Mouse (Mus musculus) stomach, embryonic 16.5 days (tissue): ENCODE results near the gene Ndufs2. TPM values are rescaled to one million over a fixed set of nuclear protein-coding genes. Genes with fewer than 3 reads are reported as not detected.

Experiments
- ATAC-seq: fragments of 200-750 bp; cut with Nextera tagmentation; 2 replicates; pipeline ENCODE4 v1.8.0; 2017; ENCODE audit warnings: moderate number of reproducible peaks, moderate TSS enrichment; ENCODE audit not compliant: insufficient read depth, low FRiP score
- H3K27ac ChIP-seq: fragments of 300-500 bp; sonication (generic); 2 replicates; pipeline ENCODE4 v1.5.1; 2014; ENCODE audit warnings: low read length
- H3K27me3 ChIP-seq: fragments of 300-500 bp; sonication (generic); 2 replicates; pipeline ENCODE4 v1.6.1; 2014; ENCODE audit warnings: low read length, control low read depth, mixed read lengths; ENCODE audit not compliant: control insufficient read depth, insufficient read depth
- H3K36me3 ChIP-seq: fragments of 300-500 bp; sonication (generic); 2 replicates; pipeline ENCODE4 v1.6.1; 2014; ENCODE audit warnings: low read length; ENCODE audit not compliant: control insufficient read depth, insufficient read depth
- H3K4me1 ChIP-seq: fragments of 300-500 bp; sonication (generic); 2 replicates; pipeline ENCODE4 v1.6.1; 2014; ENCODE audit warnings: low read length, control low read depth, mixed read lengths; ENCODE audit not compliant: control insufficient read depth, insufficient read depth
- H3K4me2 ChIP-seq: fragments of 300-500 bp; sonication (generic); 2 replicates; pipeline ENCODE4 v1.6.1; 2014; ENCODE audit warnings: low read depth, low read length, mixed read lengths
- H3K4me3 ChIP-seq: fragments of 300-500 bp; sonication (generic); replicated peaks from 2 replicates; pipeline ENCODE4 v1.5.1; 2014; ENCODE audit warnings: mild to moderate bottlenecking, low read length
- H3K9ac ChIP-seq: fragments of 300-500 bp; sonication (generic); 2 replicates; pipeline ENCODE4 v1.6.1; 2014; ENCODE audit warnings: low read length
- H3K9me3 ChIP-seq: fragments of 300-500 bp; sonication (generic); replicated peaks from 2 replicates; pipeline ENCODE4 v1.6.1; 2016; ENCODE audit warnings: low read length, control low read depth; ENCODE audit not compliant: control insufficient read depth
- WGBS: fragments of 180-500 bp; shearing (Covaris S2); extraction: QIAGEN DNeasy Blood & Tissue Kit; methylation state at CpG from one replicate; pipeline ENCODE4 v1.1.7; 2014; 5-methylcytosine and 5-hydroxymethylcytosine counted together
- polyA plus RNA-seq: library from polyadenylated mRNA; unstranded; fragments of >200 nt; fragmentation: Nextera tagmentation; extraction: Ambion mirVana; gene quantifications from 2 replicates; pipeline ENCODE4 v1.2.1, GENCODE M21; 2015

Gene Ndufs2
- polyA plus RNA-seq, 1 experiment from 2014 or later = 260 TPM

- Histone ChIP-seq H3K9ac (no peak overlapping the region), H3K27me3 (no peaks in the 10 kb centered on the region), H3K27ac (no peak overlapping the region), H3K4me2 (no peak overlapping the region), H3K4me1 (no peaks in the 10 kb centered on the region), H3K4me3 (no peak overlapping the region), H3K9me3 (no peaks in the 10 kb centered on the region), H3K36me3 (no peaks in the 10 kb centered on the region)
- WGBS = 71% methylated on average over 6 of the region's 6 CpGs
- ATAC-seq = no peak
Observed at GRCm38 (mm10) chr1:171205704-171206493, 45.3 kb downstream of the Ndufs2 start.

- no peak overlapping the region for H3K27ac ChIP-seq
- 57% methylated on average over 7 of the region's 7 CpGs for WGBS
- H3K36me3 ChIP-seq = no peaks in the 10 kb centered on the region
- H3K4me2 ChIP-seq = no peak overlapping the region
- H3K27me3 ChIP-seq = no peaks in the 10 kb centered on the region
- no peaks in the 10 kb centered on the region for H3K9me3 ChIP-seq
- no peak for ATAC-seq
- no peaks in the 10 kb centered on the region for H3K4me1 ChIP-seq
- no peak overlapping the region for H3K9ac ChIP-seq
- no peak overlapping the region for H3K4me3 ChIP-seq
Observed at GRCm38 (mm10) chr1:171204249-171204644, 46.9 kb downstream of the Ndufs2 start.

- 56% methylated on average over 10 of the region's 11 CpGs for WGBS
- H3K4me2 ChIP-seq = no peak overlapping the region
- ATAC-seq = no peak
Observed at GRCm38 (mm10) chr1:171203471-171204248, 47.5 kb downstream of the Ndufs2 start.

GRCm38 (mm10) chr1:171200769-171201168 lies 50.4 kb downstream of the Ndufs2 start:
- Histone ChIP-seq H3K4me2 (no peak overlapping the region), H3K27me3 (peaks cover 3% of the 10 kb centered on the region; the same call in 1 of the 2 replicates), H3K4me3 (no peak overlapping the region), H3K4me1 (peaks cover 1% of the 10 kb centered on the region; the same call in 1 of the 2 replicates), H3K9ac (no peak overlapping the region), H3K36me3 (no peaks in the 10 kb centered on the region), H3K9me3 (no peaks in the 10 kb centered on the region), H3K27ac (no peak overlapping the region)
- 93% methylated on average over 1 of the region's 1 CpGs for WGBS
- ATAC-seq = no peak

More at GRCm38 (mm10) chr1:171203471-171204248, 47.5 kb downstream of the Ndufs2 start:
- Histone ChIP-seq H3K9ac (no peak overlapping the region), H3K4me3 (no peak overlapping the region), H3K9me3 (no peaks in the 10 kb centered on the region), H3K27ac (no peak overlapping the region), H3K36me3 (no peaks in the 10 kb centered on the region), H3K27me3 (no peaks in the 10 kb centered on the region), H3K4me1 (no peaks in the 10 kb centered on the region)

DNA sequence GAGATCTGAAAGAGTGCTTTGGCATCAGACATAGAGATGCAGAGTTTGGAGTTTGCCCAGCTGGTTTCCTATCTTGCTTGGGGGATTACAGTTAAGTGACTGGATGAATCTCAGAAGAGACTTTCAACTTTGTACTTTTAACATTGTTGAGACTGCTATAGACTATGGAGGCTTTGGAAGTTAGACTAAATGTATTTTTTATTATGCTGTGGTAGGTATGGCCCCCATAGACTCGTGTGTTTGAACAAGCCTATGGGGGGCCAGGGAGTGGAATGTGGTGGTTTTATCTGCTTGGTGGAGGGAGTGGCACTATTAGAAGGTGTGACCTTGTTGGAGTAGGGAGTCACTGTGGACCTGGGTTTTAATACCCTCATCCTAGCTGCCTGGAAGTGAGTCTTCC lies 51.7 kb downstream of the Ndufs2 start:
- Histone ChIP-seq H3K9me3 (no peaks in the 10 kb centered on the region), H3K27me3 (peaks cover 14% of the 10 kb centered on the region), H3K27ac (no peak overlapping the region), H3K4me1 (peaks cover 4% of the 10 kb centered on the region; the same call in 1 of the 2 replicates), H3K9ac (no peak overlapping the region), H3K4me2 (no peak overlapping the region), H3K36me3 (no peaks in the 10 kb centered on the region), H3K4me3 (no peak overlapping the region)
- WGBS = 31% methylated on average over 1 of the region's 1 CpGs
- ATAC-seq = no peak

DNA sequence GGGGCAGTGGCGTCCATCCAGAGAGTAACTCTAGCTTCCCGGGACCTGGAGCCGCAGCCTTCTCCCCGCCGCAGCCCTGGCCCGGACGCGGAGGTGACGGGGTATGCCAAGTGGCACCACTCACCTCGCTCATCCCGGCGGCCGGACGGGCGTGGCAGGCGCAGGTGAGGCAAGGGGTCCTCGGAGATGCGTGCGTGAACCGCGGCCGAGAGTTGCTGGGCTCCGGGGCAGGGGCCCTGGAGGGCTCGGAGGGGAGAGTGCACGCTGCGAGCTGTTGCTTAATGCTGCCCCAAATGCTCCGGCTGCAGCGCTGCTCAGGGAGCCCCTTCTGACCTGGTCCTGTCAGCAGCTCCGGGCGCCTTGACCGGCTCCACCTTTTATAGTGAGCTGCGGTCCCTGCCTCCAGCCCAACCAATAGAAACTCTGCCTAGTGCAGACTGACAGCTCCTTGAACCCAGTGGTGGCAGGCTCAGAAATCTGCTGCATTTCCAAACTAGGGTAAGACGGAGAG lies 55.2 kb downstream of the Ndufs2 start, which contains the start of gene Pcp4l1:
Gene Pcp4l1, minus strand, starts transcription at position 382 of the 511 bp plus-strand sequence.
- no peak within 1 kb of the TSS for H3K27ac ChIP-seq
- H3K4me2 ChIP-seq = peak within 1 kb of the TSS; percentile 84
- no peaks in the 10 kb centered on the region for H3K36me3 ChIP-seq
- H3K9ac ChIP-seq = peak within 1 kb of the TSS; percentile 63
- peak within 1 kb of the TSS; percentile 56 for H3K4me3 ChIP-seq
- peaks cover 18% of the 10 kb centered on the region for H3K4me1 ChIP-seq
- ATAC-seq = peak; percentile 82; the same call in 1 of the 2 replicates
- WGBS = under 1% methylated on average over 33 of the region's 33 CpGs
- H3K9me3 ChIP-seq = no peaks in the 10 kb centered on the region
- peaks cover 19% of the 10 kb centered on the region for H3K27me3 ChIP-seq

DNA sequence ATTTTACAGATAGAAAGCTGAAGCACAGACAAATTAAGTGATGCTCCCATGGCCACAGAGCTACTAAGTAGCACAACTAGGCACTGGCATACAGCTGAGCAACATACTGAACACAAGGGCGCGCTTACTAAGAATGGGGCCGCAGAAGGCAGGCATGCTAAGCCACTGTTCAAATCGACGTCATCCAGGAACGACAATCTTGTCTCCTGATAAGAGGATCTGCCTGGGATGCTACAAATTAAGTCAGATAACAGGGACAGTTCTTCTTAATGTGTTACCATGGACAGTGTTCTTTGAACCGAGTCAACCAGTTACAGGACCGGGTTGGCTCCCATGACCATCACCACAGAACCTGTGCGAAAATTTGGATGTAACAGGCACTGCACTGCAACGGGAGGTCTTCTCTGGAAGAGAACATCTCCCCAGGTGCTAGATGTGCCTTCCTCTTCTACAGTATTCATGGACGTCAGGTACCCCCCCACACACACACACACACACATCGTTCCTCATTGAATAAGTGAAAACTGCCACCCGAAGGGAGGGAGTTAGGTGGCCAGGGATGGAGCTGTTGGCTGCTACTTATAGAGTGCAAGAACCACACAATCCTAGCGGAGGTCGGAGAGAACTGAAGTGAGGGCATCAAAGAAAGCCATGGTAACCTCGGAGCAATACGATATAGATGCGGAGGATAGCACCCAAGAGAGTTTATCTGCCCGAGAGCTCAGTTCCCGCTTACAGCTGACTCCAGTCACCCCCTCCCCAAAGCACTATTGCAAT lies 56.0 kb downstream of the Ndufs2 start:
- 13% methylated on average over 20 of the region's 20 CpGs for WGBS
- Histone ChIP-seq H3K9ac (peak overlapping the region; percentile 63), H3K4me2 (peak overlapping the region; percentile 84), H3K27ac (no peak overlapping the region), H3K4me1 (peaks cover 18% of the 10 kb centered on the region), H3K9me3 (no peaks in the 10 kb centered on the region), H3K4me3 (peak overlapping the region; percentile 56), H3K27me3 (peaks cover 19% of the 10 kb centered on the region), H3K36me3 (no peaks in the 10 kb centered on the region)
- ATAC-seq = no peak

- ATAC-seq = no peak
- WGBS = 33% methylated on average over 11 of the region's 11 CpGs
- no peak overlapping the region for H3K9ac ChIP-seq
- no peak overlapping the region for H3K27ac ChIP-seq
- H3K4me2 ChIP-seq = peak overlapping the region; percentile 84
- no peaks in the 10 kb centered on the region for H3K36me3 ChIP-seq
- no peak overlapping the region for H3K4me3 ChIP-seq
- H3K9me3 ChIP-seq = no peaks in the 10 kb centered on the region
- H3K4me1 ChIP-seq = peaks cover 26% of the 10 kb centered on the region
- H3K27me3 ChIP-seq = peaks cover 19% of the 10 kb centered on the region
Observed at GRCm38 (mm10) chr1:171193911-171194830, 57.0 kb downstream of the Ndufs2 start.
